8 mouse cellular contexts compared by ENCODE assay signal in the genomic region with DNA sequence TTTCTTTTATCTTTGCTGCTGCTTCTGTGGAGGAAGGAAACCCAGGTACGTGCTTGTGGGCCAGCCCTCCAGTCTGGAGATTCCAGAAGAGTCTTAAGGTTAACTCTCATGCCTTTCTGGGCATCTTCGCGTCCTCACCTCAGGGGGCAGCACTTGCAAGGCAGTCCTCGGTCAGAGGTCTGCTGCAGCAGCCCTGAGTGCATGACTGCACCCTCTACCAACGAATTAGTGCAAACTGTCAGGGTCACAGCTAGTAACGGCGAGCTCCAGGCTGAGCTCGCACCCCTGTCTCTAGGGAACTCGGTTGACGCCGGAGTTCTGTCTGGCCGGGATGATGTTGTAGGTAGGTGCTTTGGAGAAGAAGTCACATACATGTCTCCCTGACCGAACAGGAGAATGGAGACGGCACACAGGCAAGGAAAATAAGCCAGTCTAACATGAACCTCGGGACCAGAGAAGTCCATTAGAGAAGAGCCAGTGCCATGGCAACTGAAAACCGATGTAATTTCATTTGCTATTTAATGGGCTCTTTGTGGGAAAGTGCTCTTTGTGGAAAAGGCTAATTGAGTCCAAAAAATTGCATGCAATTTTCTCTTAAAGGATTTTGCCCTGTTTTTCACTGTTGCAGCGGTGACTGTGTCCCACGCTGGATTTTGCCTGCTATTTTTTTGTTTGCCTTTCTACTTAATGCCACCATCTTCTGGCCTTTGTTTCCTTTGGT. TPM values are rescaled to one million over a fixed set of nuclear protein-coding genes. Genes with fewer than 3 reads are reported as not detected.
A peak's percentile ranks its signal among the peaks of the same experiment; 100 is the strongest.
DNase-seq lines count a peak whose midpoint lies in the region; ATAC-seq lines count a peak whose summit lies in the region.

No protein-coding gene starts in this region.

- DNase-seq in cerebellum, postnatal 10 days = peak; percentile 45 to 52
- DNase-seq in cerebellum, postnatal 36 days = no peak
- peak; percentile 68 for DNase-seq in retina, postnatal 1 day
- no peak for DNase-seq in retina, embryonic 14.5 days (ENCODE audit: low spot score)
- no peak for DNase-seq in ovary, adult 18-20 months (ENCODE audit: low spot score)
- DNase-seq in thymus, postnatal 10 days (ENCODE audit: low spot score in 2 of 2) = no peak

- no peak overlapping the region for H3K9ac ChIP-seq in limb, embryonic 13.5 days
- no peak overlapping the region for H3K9ac ChIP-seq in stomach, embryonic 15.5 days

- 0 out of 2 replicates have a peak overlapping the region, but pooled peaks have one; percentile 17 for H3K4me3 ChIP-seq in limb, embryonic 13.5 days
- H3K4me3 ChIP-seq in stomach, embryonic 15.5 days (replicated peaks) = no peak overlapping the region

- peak overlapping the region; percentile 22; the same call in 1 of the 2 replicates for H3K27ac ChIP-seq in limb, embryonic 13.5 days
- H3K27ac ChIP-seq in stomach, embryonic 15.5 days = no peak overlapping the region

- H3K36me3 ChIP-seq in limb, embryonic 13.5 days = no peaks in the 10 kb centered on the region
- H3K36me3 ChIP-seq in stomach, embryonic 15.5 days = no peaks in the 10 kb centered on the region

- no peaks in the 10 kb centered on the region for H3K9me3 ChIP-seq in limb, embryonic 13.5 days
- H3K9me3 ChIP-seq in stomach, embryonic 15.5 days = no peaks in the 10 kb centered on the region

- peaks cover 18% of the 10 kb centered on the region for H3K4me1 ChIP-seq in limb, embryonic 13.5 days
- no peaks in the 10 kb centered on the region for H3K4me1 ChIP-seq in stomach, embryonic 15.5 days

- ATAC-seq in limb, embryonic 13.5 days (ENCODE audit: low FRiP score, low read depth) = peak; percentile 44; the same call in 1 of the 2 replicates
- no peak for ATAC-seq in stomach, embryonic 15.5 days (ENCODE audit: insufficient read depth, low FRiP score, low read depth)

- H3K4me2 ChIP-seq in limb, embryonic 13.5 days (replicated peaks) = peak overlapping the region; percentile 51
- H3K4me2 ChIP-seq in stomach, embryonic 15.5 days = peak overlapping the region; percentile 3; the same call in 1 of the 2 replicates

- no peaks in the 10 kb centered on the region for H3K27me3 ChIP-seq in limb, embryonic 13.5 days
- H3K27me3 ChIP-seq in stomach, embryonic 15.5 days (replicated peaks) = no peaks in the 10 kb centered on the region

- WGBS in limb, embryonic 13.5 days = 34% methylated on average over 18 of the region's 18 CpGs
- WGBS in stomach, embryonic 15.5 days = 29% methylated on average over 18 of the region's 18 CpGs

RNA-seq across cellular contexts. Expression of a gene that starts 20.1 kb away (rescaled TPM):
- polyA plus RNA-seq in limb, embryonic 13.5 days (2015; fragmentation: Nextera tagmentation; extraction: Ambion mirVana) = 61.3 and 66.4 TPM in 2 replicates
- 12.4 and 15.9 TPM in 2 replicates for polyA plus RNA-seq in stomach, embryonic 15.5 days (2015; fragmentation: Nextera tagmentation; extraction: Ambion mirVana)

Comparison
In these comparisons a context has a peak if more than half of its experiments do, and no peak if none do; other contexts are left out.
1. DNase-seq: peak in cerebellum, postnatal 10 days (2 of 2) and retina, postnatal 1 day (single experiment); none in cerebellum, postnatal 36 days (0 of 2), retina, embryonic 14.5 days (single experiment), ovary, adult 18-20 months (single experiment) and thymus, postnatal 10 days (0 of 2).